7 mouse cellular contexts compared by ENCODE assay signal in the genomic region with DNA sequence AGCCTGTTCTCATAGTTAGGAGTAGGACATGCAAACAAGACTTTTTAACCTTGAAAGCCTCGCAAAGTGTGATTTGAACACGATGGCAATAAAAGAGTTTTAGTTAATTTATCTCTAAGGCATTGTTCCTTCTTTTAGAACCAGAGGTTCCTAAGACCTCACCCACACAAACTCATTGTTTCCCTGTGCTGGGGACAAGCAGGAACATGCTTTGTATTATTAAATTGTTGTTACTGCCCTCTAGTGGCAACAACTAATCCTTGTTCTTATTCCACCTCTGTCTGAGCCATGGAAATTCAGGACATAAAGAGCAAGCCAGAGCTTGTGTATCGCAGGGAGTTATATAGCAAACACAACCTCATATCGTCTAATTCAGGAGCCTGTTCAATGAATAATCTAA.
DNase-seq lines count a peak whose midpoint lies in the region; ATAC-seq and TF ChIP-seq lines count a peak whose summit lies in the region.

No protein-coding gene starts in this region.

- peak; percentile 76 for DNase-seq in 416B (ENCODE audit: low read depth)
- peak; percentile 18 for DNase-seq in cerebellum, adult 11 months
- DNase-seq in forebrain, postnatal 0 days: peak; percentile 79
- peak; percentile 19 for DNase-seq in kidney, adult 11 months
- peak; percentile 35 for DNase-seq in lung, postnatal 14 days
- DNase-seq in telencephalon, adult 2 months (ENCODE audit: low read depth, low spot score): peak; percentile 76

- no peaks in the 10 kb centered on the region for H3K79me3 ChIP-seq in C2C12 (ENCODE audit: low read depth)

- no peak overlapping the region for H3K4me3 ChIP-seq in C2C12 (ENCODE audit: insufficient read depth, poor library complexity, severe bottlenecking)
- no peak overlapping the region for H3K4me3 ChIP-seq in forebrain, postnatal 0 days (ENCODE audit: low read depth, low read length)

- peak; percentile 88 for ATAC-seq in forebrain, postnatal 0 days

- H3K27me3 ChIP-seq in C2C12 (ENCODE audit: control insufficient read depth, insufficient read depth, insufficient read length): no peaks in the 10 kb centered on the region
- no peaks in the 10 kb centered on the region for H3K27me3 ChIP-seq in forebrain, postnatal 0 days (ENCODE audit: insufficient read depth, low read length)

- H3K27ac ChIP-seq in forebrain, postnatal 0 days (ENCODE audit: low read depth, low read length): no peak overlapping the region

- no peak overlapping the region for H3ac ChIP-seq in C2C12 (ENCODE audit: control insufficient read depth, insufficient read length, low read depth)

- H3K9ac ChIP-seq in forebrain, postnatal 0 days: no peak overlapping the region

- 25% methylated on average over 4 of the region's 4 CpGs for WGBS in forebrain, postnatal 0 days

- no peaks in the 10 kb centered on the region for H3K9me3 ChIP-seq in forebrain, postnatal 0 days (ENCODE audit: low read length)

- no peaks in the 10 kb centered on the region for H3K36me3 ChIP-seq in C2C12 (ENCODE audit: control insufficient read depth, insufficient read depth)
- no peaks in the 10 kb centered on the region for H3K36me3 ChIP-seq in forebrain, postnatal 0 days (ENCODE audit: insufficient read depth)

- no peaks in the 10 kb centered on the region; the same call in 1 of the 2 replicates for H3K4me1 ChIP-seq in forebrain, postnatal 0 days (ENCODE audit: insufficient read depth)

- H3K79me2 ChIP-seq in C2C12 (ENCODE audit: control insufficient read depth, insufficient read depth): no peaks in the 10 kb centered on the region

- no peak overlapping the region for H3K4me2 ChIP-seq in forebrain, postnatal 0 days (ENCODE audit: low read depth)

- peak; percentile 1 for TF ChIP-seq CTCF in C2C12 (IDR thresholded peaks at IDR 0.05; ENCODE audit: control insufficient read depth, insufficient read depth, insufficient read length)
- TF ChIP-seq CTCF in forebrain, postnatal 0 days (IDR thresholded peaks at IDR 0.05; ENCODE audit: low read depth): peak; percentile 78

TF ChIP-seq in C2C12, 6 proteins besides CTCF, POLR2A, EP300 and RAD21:
- TF ChIP-seq MYOG (IDR thresholded peaks at IDR 0.05; ENCODE audit: control insufficient read depth, extremely low read depth, insufficient read length): no peak
- TF ChIP-seq USF1 (IDR thresholded peaks at IDR 0.05; ENCODE audit: low read depth): no peak
- no peak for TF ChIP-seq CEBPB (IDR thresholded peaks at IDR 0.05; ENCODE audit: low read depth)
- TF ChIP-seq MYOD1 (IDR thresholded peaks at IDR 0.05; ENCODE audit: control insufficient read depth, insufficient read length, low read depth): no peak
- no peak for TF ChIP-seq FOSL1 (IDR thresholded peaks at IDR 0.05; ENCODE audit: insufficient read depth, low read length, poor library complexity, severe bottlenecking)
- no peak for TF ChIP-seq MAX (IDR thresholded peaks at IDR 0.05)

Comparison
In these comparisons a context has a peak if more than half of its experiments do, and no peak if none do; other contexts are left out.
1. DNase-seq: peak in every context shown above with its lines; median percentile 79 in forebrain, postnatal 0 days; 76 in 416B; 76 in telencephalon, adult 2 months; 35 in lung, postnatal 14 days; 19 in kidney, adult 11 months; 18 in cerebellum, adult 11 months.